Mouse (Mus musculus) ES-Bruce4 (cell line): ENCODE measurements at regions not wholly inside any gene's neighbourhood (a gene's known extent, or its start where the extent isn't known, plus 50 kb on each side); places are given as distances from the start of the nearest gene placed in this dataset.
A peak's percentile ranks its signal among the peaks of the same experiment; 100 is the strongest.

ENCODE experiments used
- H3K27ac ChIP-seq: 2 replicates; pipeline ENCODE4 v1.5.1; 2012; ENCODE audit warnings: low read length, inconsistent platforms; ENCODE audit not compliant: insufficient read depth
- H3K27me3 ChIP-seq: 2 replicates; pipeline ENCODE4 v1.6.1; 2012; ENCODE audit warnings: mild to moderate bottlenecking, low read length, inconsistent platforms; ENCODE audit not compliant: control insufficient read depth, poor library complexity, insufficient read depth, severe bottlenecking
- H3K36me3 ChIP-seq: 2 replicates; pipeline ENCODE4 v1.6.1; 2012; ENCODE audit warnings: inconsistent platforms, mild to moderate bottlenecking, low read length, moderate library complexity; ENCODE audit not compliant: control insufficient read depth, poor library complexity, insufficient read depth, severe bottlenecking
- H3K4me1 ChIP-seq: one replicate; pipeline ENCODE4 v1.8.1; 2011; ENCODE audit warnings: low read length; ENCODE audit not compliant: control insufficient read depth, insufficient read depth
- H3K4me3 ChIP-seq: 2 replicates; pipeline ENCODE4 v1.5.1; 2011; ENCODE audit warnings: low read depth, mild to moderate bottlenecking, low read length
- H3K9ac ChIP-seq: 2 replicates; pipeline ENCODE4 v1.6.1; 2012; ENCODE audit warnings: low read depth, mild to moderate bottlenecking, inconsistent platforms; ENCODE audit not compliant: poor library complexity, severe bottlenecking
- H3K9me3 ChIP-seq: replicated peaks from 2 replicates; pipeline ENCODE4 v1.6.1; 2012; ENCODE audit warnings: mild to moderate bottlenecking, low read length, inconsistent platforms; ENCODE audit not compliant: control insufficient read depth, poor library complexity, insufficient read depth, severe bottlenecking
- CTCF ChIP-seq: IDR thresholded peaks from one replicate; pipeline ENCODE4 v1.8.1; 2011; ENCODE audit warnings: low read depth, low read length
- EP300 ChIP-seq: IDR thresholded peaks from 2 replicates; pipeline ENCODE4 v1.6.1; 2011; ENCODE audit warnings: low read depth, low read length; ENCODE audit not compliant: insufficient read depth
- POLR2A ChIP-seq: IDR thresholded peaks from one replicate; pipeline ENCODE4 v1.8.1; 2011; ENCODE audit warnings: low read length; ENCODE audit not compliant: insufficient read depth

- H3K27ac ChIP-seq: no peak overlapping the region
- no peaks in the 10 kb centered on the region for H3K9me3 ChIP-seq
- no peak overlapping the region for H3K9ac ChIP-seq
- no peaks in the 10 kb centered on the region for H3K27me3 ChIP-seq
- H3K4me3 ChIP-seq: no peak overlapping the region
- H3K36me3 ChIP-seq: no peaks in the 10 kb centered on the region
- TF ChIP-seq EP300 (no peak), POLR2A (no peak), CTCF (no peak)
- no peaks in the 10 kb centered on the region for H3K4me1 ChIP-seq
These were observed 228.2 kb upstream of the Nfe2l3 start for GRCm38 (mm10) chr6:51204306-51204705.

GRCm38 (mm10) chr6:51205411-51205810 lies 227.1 kb upstream of the Nfe2l3 start:
- Histone ChIP-seq H3K9me3 (no peaks in the 10 kb centered on the region), H3K27me3 (no peaks in the 10 kb centered on the region), H3K36me3 (no peaks in the 10 kb centered on the region), H3K9ac (no peak overlapping the region), H3K27ac (no peak overlapping the region), H3K4me3 (no peak overlapping the region), H3K4me1 (no peaks in the 10 kb centered on the region)
- TF ChIP-seq CTCF: no peak
- no peak for TF ChIP-seq POLR2A
- no peak for TF ChIP-seq EP300

DNA sequence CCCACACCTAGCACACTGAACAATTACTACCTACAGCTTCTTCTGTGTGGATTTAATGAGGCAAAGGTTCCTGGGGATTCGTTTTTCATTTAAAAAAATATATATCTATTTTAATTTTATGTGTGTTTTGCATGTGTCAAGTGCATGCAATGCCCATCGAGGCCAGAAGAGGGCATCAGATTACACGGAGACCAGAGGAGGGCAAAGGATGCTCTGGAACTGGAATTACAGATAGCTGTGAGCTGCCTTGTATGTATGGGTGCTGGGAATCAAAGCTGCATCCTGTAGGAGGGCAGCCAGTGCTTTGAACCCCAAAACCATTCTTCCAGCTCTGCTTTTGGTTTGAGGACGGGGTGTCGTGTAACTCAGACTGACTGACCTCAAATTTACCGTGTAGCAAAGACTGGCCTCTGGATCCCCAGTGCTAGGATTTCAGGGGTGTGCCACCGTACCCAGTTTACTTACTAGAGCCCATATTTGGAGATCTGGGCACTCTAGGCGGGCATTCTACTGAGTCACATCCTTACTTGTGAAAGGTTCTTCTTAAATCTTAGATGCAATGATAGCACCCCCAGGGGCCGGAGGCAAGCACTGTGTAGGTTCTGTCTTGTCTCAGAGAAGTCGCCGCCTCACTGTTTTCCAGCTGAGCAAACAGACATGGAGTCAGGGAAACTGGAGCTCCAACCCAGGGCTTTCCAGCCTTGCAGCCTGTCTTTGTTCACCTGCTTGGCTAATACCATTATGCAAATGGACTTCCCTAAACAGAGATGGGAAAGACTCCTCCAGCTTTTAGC lies 225.6 kb upstream of the Nfe2l3 start:
- Histone ChIP-seq H3K9ac (no peak overlapping the region), H3K27ac (no peak overlapping the region), H3K27me3 (no peaks in the 10 kb centered on the region), H3K4me3 (no peak overlapping the region), H3K36me3 (no peaks in the 10 kb centered on the region), H3K9me3 (no peaks in the 10 kb centered on the region), H3K4me1 (no peaks in the 10 kb centered on the region)
- peak; percentile 70 for TF ChIP-seq CTCF
- no peak for TF ChIP-seq EP300

- Histone ChIP-seq H3K4me1 (no peaks in the 10 kb centered on the region), H3K4me3 (no peak overlapping the region), H3K27me3 (no peaks in the 10 kb centered on the region), H3K36me3 (no peaks in the 10 kb centered on the region), H3K27ac (no peak overlapping the region), H3K9ac (no peak overlapping the region), H3K9me3 (no peaks in the 10 kb centered on the region)
- TF ChIP-seq CTCF (no peak), EP300 (no peak), POLR2A (no peak)
These were observed 224.7 kb upstream of the Nfe2l3 start for GRCm38 (mm10) chr6:51207587-51208361.

GRCm38 (mm10) chr6:51208660-51209396 lies 223.6 kb upstream of the Nfe2l3 start:
- no peak overlapping the region for H3K27ac ChIP-seq
- H3K36me3 ChIP-seq: no peaks in the 10 kb centered on the region
- TF ChIP-seq POLR2A: no peak
- no peak for TF ChIP-seq CTCF
- TF ChIP-seq EP300: no peak
- no peak overlapping the region for H3K9ac ChIP-seq
- H3K4me1 ChIP-seq: no peaks in the 10 kb centered on the region
- H3K9me3 ChIP-seq: no peaks in the 10 kb centered on the region
- no peak overlapping the region for H3K4me3 ChIP-seq
- H3K27me3 ChIP-seq: no peaks in the 10 kb centered on the region

DNA sequence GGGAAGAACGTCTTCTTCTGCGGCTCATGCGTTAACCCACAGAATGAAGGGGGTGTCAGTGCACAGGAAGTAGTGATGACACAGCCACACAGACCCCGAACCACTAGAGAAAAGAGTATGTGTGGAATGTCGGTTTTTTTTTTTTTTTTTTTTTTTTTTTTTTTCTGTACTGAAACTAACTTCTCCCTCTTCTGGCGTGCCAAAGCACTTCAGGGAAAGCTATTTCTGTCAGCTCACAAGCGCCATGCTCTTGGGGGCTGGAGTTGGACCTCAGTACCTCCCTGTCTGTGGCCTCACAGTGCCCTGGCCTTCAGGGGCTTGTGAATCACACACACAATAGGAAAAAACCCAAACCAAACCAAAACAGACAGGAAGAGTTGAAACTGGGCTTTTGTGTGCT lies 221.1 kb upstream of the Nfe2l3 start:
- no peaks in the 10 kb centered on the region for H3K36me3 ChIP-seq
- no peaks in the 10 kb centered on the region for H3K4me1 ChIP-seq
- H3K9me3 ChIP-seq: no peaks in the 10 kb centered on the region
- no peaks in the 10 kb centered on the region for H3K27me3 ChIP-seq
- H3K9ac ChIP-seq: no peak overlapping the region
- TF ChIP-seq EP300 (no peak), POLR2A (no peak), CTCF (no peak)
- no peak overlapping the region for H3K4me3 ChIP-seq
- no peak overlapping the region for H3K27ac ChIP-seq
